Mouse (Mus musculus) CH12.LX (cell line): Measurements from ENCODE around the gene Aatk.

Source experiments
- POLR2A ChIP-seq: IDR thresholded peaks from 2 replicates; pipeline ENCODE4 v1.6.1; 2011; ENCODE audit warnings: low read depth, mild to moderate bottlenecking, improper control_type of control experiment, low read length
- TBP ChIP-seq: conservative IDR thresholded peaks from 2 replicates; pipeline ENCODE4 v1.6.1; 2011; ENCODE audit warnings: low read depth, low read length, improper control_type of control experiment

DNA sequence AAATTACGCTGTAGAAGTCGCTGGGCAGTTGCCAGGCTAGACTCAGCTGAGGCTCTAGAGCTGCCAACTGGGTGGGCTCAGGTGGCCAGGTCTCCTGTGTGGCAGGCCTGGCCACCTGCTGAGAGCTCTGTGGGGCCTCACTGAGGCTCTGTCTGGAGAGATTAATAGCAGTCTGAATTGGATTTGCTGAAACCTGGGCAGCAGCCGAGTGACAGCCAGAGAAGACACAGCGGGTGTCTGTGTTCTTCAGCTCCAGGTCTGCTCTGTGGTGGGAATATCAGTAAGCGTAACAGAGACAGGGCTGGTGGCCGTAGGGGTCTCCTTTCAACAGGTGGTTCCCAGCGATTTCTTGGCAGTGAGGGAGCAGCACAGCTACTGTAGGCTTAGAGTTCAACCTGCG is 79.6 kb downstream of the Aatk start:
- no peak for TF ChIP-seq POLR2A
- TF ChIP-seq TBP: no peak
